Mouse (Mus musculus): ENCODE measurements around the gene Kiss1. TPM values are rescaled to one million over a fixed set of nuclear protein-coding genes. Genes with fewer than 3 reads are reported as not detected.

Gene Kiss1
- polyA plus RNA-seq, 1 experiment from 2014 or later = not detected

GRCm38 (mm10) chr1:133296376-133296775 is 25.3 kb upstream of the Kiss1 start:
- peaks cover 12% of the 10 kb centered on the region; the same call in 1 of the 2 replicates for H3K4me1 ChIP-seq (replicated peaks)
- no peak overlapping the region for H3K4me3 ChIP-seq (replicated peaks)
- ATAC-seq = no peak
- 83% methylated on average over 9 of the region's 9 CpGs for WGBS
- no peak overlapping the region for H3K9ac ChIP-seq
- no peaks in the 10 kb centered on the region for H3K9me3 ChIP-seq
- H3K4me2 ChIP-seq (replicated peaks) = no peak overlapping the region
- H3K27ac ChIP-seq = no peak overlapping the region
- no peaks in the 10 kb centered on the region for H3K27me3 ChIP-seq (replicated peaks)
- H3K36me3 ChIP-seq = peaks cover 9% of the 10 kb centered on the region; the same call in 1 of the 2 replicates

- H3K27ac ChIP-seq = no peak overlapping the region
- H3K4me2 ChIP-seq (replicated peaks) = no peak overlapping the region
- H3K4me1 ChIP-seq (replicated peaks) = peaks cover 21% of the 10 kb centered on the region; the same call in 1 of the 2 replicates
- H3K4me3 ChIP-seq (replicated peaks) = no peak overlapping the region
- no peaks in the 10 kb centered on the region for H3K27me3 ChIP-seq (replicated peaks)
- H3K36me3 ChIP-seq = peaks cover 7% of the 10 kb centered on the region; the same call in 1 of the 2 replicates
- 57% methylated on average over 14 of the region's 14 CpGs for WGBS
- no peaks in the 10 kb centered on the region for H3K9me3 ChIP-seq
- no peak for ATAC-seq
- H3K9ac ChIP-seq = no peak overlapping the region
These were observed 22.9 kb upstream of the Kiss1 start for GRCm38 (mm10) chr1:133298816-133299215.

GRCm38 (mm10) chr1:133302540-133302939 is 19.1 kb upstream of the Kiss1 start:
- Histone ChIP-seq H3K27ac (0 out of 2 replicates have a peak overlapping the region, but pooled peaks have one; percentile 52), H3K27me3 (replicated peaks) (no peaks in the 10 kb centered on the region), H3K36me3 (no peaks in the 10 kb centered on the region; the same call in 1 of the 2 replicates), H3K4me2 (replicated peaks) (no peak overlapping the region), H3K4me1 (replicated peaks) (peaks cover 16% of the 10 kb centered on the region; the same call in 1 of the 2 replicates), H3K4me3 (replicated peaks) (no peak overlapping the region), H3K9me3 (no peaks in the 10 kb centered on the region), H3K9ac (no peak overlapping the region)
- 17% methylated on average over 3 of the region's 3 CpGs for WGBS
- ATAC-seq = 0 out of 2 replicates have a peak, but pooled peaks have one; percentile 46

- Histone ChIP-seq H3K9ac (no peak overlapping the region), H3K36me3 (no peaks in the 10 kb centered on the region), H3K4me1 (replicated peaks) (peaks cover 8% of the 10 kb centered on the region; the same call in 1 of the 2 replicates), H3K4me3 (replicated peaks) (no peak overlapping the region), H3K27ac (no peak overlapping the region), H3K9me3 (no peaks in the 10 kb centered on the region), H3K27me3 (replicated peaks) (no peaks in the 10 kb centered on the region), H3K4me2 (replicated peaks) (no peak overlapping the region)
- no peak for ATAC-seq
- WGBS = 8% methylated on average over 4 of the region's 4 CpGs
These were observed 14.8 kb upstream of the Kiss1 start for GRCm38 (mm10) chr1:133306842-133307241.

- WGBS = 16% methylated on average over 6 of the region's 6 CpGs
- H3K27ac ChIP-seq = no peak overlapping the region
- no peak overlapping the region for H3K9ac ChIP-seq
- no peaks in the 10 kb centered on the region for H3K36me3 ChIP-seq
- H3K4me1 ChIP-seq (replicated peaks) = peaks cover 5% of the 10 kb centered on the region; the same call in 1 of the 2 replicates
- H3K27me3 ChIP-seq (replicated peaks) = no peaks in the 10 kb centered on the region
- no peaks in the 10 kb centered on the region for H3K9me3 ChIP-seq
- no peak overlapping the region for H3K4me2 ChIP-seq (replicated peaks)
- H3K4me3 ChIP-seq (replicated peaks) = no peak overlapping the region
- ATAC-seq = no peak
These were observed 14.4 kb upstream of the Kiss1 start for GRCm38 (mm10) chr1:133307318-133307717.

- Histone ChIP-seq H3K4me2 (replicated peaks) (peak within 1 kb of the TSS; percentile 49), H3K36me3 (no peaks in the 10 kb centered on the region), H3K27ac (peak within 1 kb of the TSS; percentile 79), H3K4me1 (replicated peaks) (no peaks in the 10 kb centered on the region; the same call in 1 of the 2 replicates), H3K9ac (no peak within 1 kb of the TSS), H3K27me3 (replicated peaks) (no peaks in the 10 kb centered on the region), H3K4me3 (replicated peaks) (peak within 1 kb of the TSS; percentile 38), H3K9me3 (no peaks in the 10 kb centered on the region)
- peak; percentile 85 for ATAC-seq
- 46% methylated on average over 14 of the region's 14 CpGs for WGBS
These were observed 11.9 kb upstream of the Kiss1 start, which contains the start of gene Golt1a for GRCm38 (mm10) chr1:133309652-133310267. TSS of gene Golt1a (plus strand) at chr1:133309800.

- H3K27ac ChIP-seq = no peak overlapping the region
- no peaks in the 10 kb centered on the region for H3K9me3 ChIP-seq
- H3K4me1 ChIP-seq (replicated peaks) = no peaks in the 10 kb centered on the region; the same call in 1 of the 2 replicates
- H3K4me3 ChIP-seq (replicated peaks) = no peak overlapping the region
- H3K27me3 ChIP-seq (replicated peaks) = no peaks in the 10 kb centered on the region
- H3K9ac ChIP-seq = no peak overlapping the region
- H3K4me2 ChIP-seq (replicated peaks) = no peak overlapping the region
- 57% methylated on average over 4 of the region's 4 CpGs for WGBS
- no peaks in the 10 kb centered on the region for H3K36me3 ChIP-seq
- ATAC-seq = no peak
These were observed 10.4 kb upstream of the Kiss1 start for GRCm38 (mm10) chr1:133311240-133311639.

GRCm38 (mm10) chr1:133311946-133312345 is 9.7 kb upstream of the Kiss1 start:
- no peak overlapping the region for H3K27ac ChIP-seq
- no peak overlapping the region for H3K4me3 ChIP-seq (replicated peaks)
- H3K4me2 ChIP-seq (replicated peaks) = 0 out of 2 replicates have a peak overlapping the region, but pooled peaks have one; percentile 19
- 45% methylated on average over 10 of the region's 10 CpGs for WGBS
- no peak for ATAC-seq
- no peaks in the 10 kb centered on the region for H3K27me3 ChIP-seq (replicated peaks)
- no peaks in the 10 kb centered on the region for H3K36me3 ChIP-seq
- no peak overlapping the region for H3K9ac ChIP-seq
- no peaks in the 10 kb centered on the region for H3K9me3 ChIP-seq
- no peaks in the 10 kb centered on the region; the same call in 1 of the 2 replicates for H3K4me1 ChIP-seq (replicated peaks)

GRCm38 (mm10) chr1:133314364-133314763 is 7.3 kb upstream of the Kiss1 start:
- H3K9ac ChIP-seq = no peak overlapping the region
- no peaks in the 10 kb centered on the region for H3K9me3 ChIP-seq
- H3K27me3 ChIP-seq (replicated peaks) = no peaks in the 10 kb centered on the region
- ATAC-seq = no peak
- H3K4me2 ChIP-seq (replicated peaks) = no peak overlapping the region
- H3K27ac ChIP-seq = no peak overlapping the region
- H3K4me1 ChIP-seq (replicated peaks) = no peaks in the 10 kb centered on the region; the same call in 1 of the 2 replicates
- WGBS = 31% methylated on average over 8 of the region's 8 CpGs
- H3K36me3 ChIP-seq = no peaks in the 10 kb centered on the region
- H3K4me3 ChIP-seq (replicated peaks) = no peak overlapping the region

- Histone ChIP-seq H3K27me3 (replicated peaks) (no peaks in the 10 kb centered on the region), H3K4me2 (replicated peaks) (no peak overlapping the region), H3K27ac (no peak overlapping the region), H3K9ac (no peak overlapping the region), H3K4me3 (replicated peaks) (no peak overlapping the region), H3K36me3 (no peaks in the 10 kb centered on the region), H3K4me1 (replicated peaks) (no peaks in the 10 kb centered on the region), H3K9me3 (no peaks in the 10 kb centered on the region)
- WGBS = 82% methylated on average over 6 of the region's 6 CpGs
- ATAC-seq = no peak
These were observed 5.9 kb upstream of the Kiss1 start for GRCm38 (mm10) chr1:133315775-133316174.

- Histone ChIP-seq H3K9ac (no peak overlapping the region), H3K27ac (no peak overlapping the region), H3K36me3 (no peaks in the 10 kb centered on the region), H3K4me1 (replicated peaks) (no peaks in the 10 kb centered on the region), H3K9me3 (no peaks in the 10 kb centered on the region), H3K27me3 (replicated peaks) (no peaks in the 10 kb centered on the region), H3K4me3 (replicated peaks) (no peak overlapping the region), H3K4me2 (replicated peaks) (no peak overlapping the region)
- ATAC-seq = no peak
- 83% methylated on average over 4 of the region's 4 CpGs for WGBS
These were observed 5.1 kb upstream of the Kiss1 start for GRCm38 (mm10) chr1:133316577-133316976.

GRCm38 (mm10) chr1:133317149-133317548 is 4.5 kb upstream of the Kiss1 start:
- no peak overlapping the region for H3K4me2 ChIP-seq (replicated peaks)
- WGBS = 76% methylated on average over 1 of the region's 1 CpGs
- no peak overlapping the region for H3K9ac ChIP-seq
- H3K27me3 ChIP-seq (replicated peaks) = no peaks in the 10 kb centered on the region
- H3K9me3 ChIP-seq = no peaks in the 10 kb centered on the region
- H3K36me3 ChIP-seq = no peaks in the 10 kb centered on the region
- no peak overlapping the region for H3K4me3 ChIP-seq (replicated peaks)
- H3K27ac ChIP-seq = no peak overlapping the region
- H3K4me1 ChIP-seq (replicated peaks) = no peaks in the 10 kb centered on the region
- no peak for ATAC-seq

GRCm38 (mm10) chr1:133323333-133323732 is 1.7 kb downstream of the Kiss1 start:
- Histone ChIP-seq H3K36me3 (no peaks in the 10 kb centered on the region), H3K9ac (no peak overlapping the region), H3K4me2 (replicated peaks) (no peak overlapping the region), H3K9me3 (no peaks in the 10 kb centered on the region), H3K4me3 (replicated peaks) (no peak overlapping the region), H3K27ac (no peak overlapping the region), H3K4me1 (replicated peaks) (no peaks in the 10 kb centered on the region), H3K27me3 (replicated peaks) (no peaks in the 10 kb centered on the region)
- ATAC-seq = no peak
- 32% methylated on average over 5 of the region's 5 CpGs for WGBS

Measured in intestine, embryonic 15.5 days (tissue).